Mouse (Mus musculus): Measurements from ENCODE around the gene Eri3.

DNA sequence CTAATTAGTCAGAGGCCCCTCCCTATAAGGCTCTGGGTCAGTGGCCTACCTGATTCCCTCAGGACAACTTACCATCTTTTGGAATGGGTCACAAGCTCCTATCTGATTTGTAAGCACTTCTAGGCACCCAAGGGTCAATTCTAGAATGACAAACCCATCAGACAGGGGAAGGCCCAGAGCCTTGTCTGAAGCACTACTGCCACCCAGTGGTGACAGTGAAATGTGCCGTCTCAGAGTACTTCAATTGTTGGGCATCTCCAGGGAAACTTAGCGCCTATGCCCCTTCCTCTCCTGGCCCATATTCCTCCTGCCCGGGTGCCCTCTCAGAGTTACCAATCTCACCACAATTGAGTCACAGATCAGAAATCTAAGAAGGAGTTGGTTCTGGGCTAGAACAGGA lies 126.7 kb downstream of the Eri3 start:
- no peak for TF ChIP-seq POLR2A (IDR thresholded peaks at IDR 0.05; ENCODE audit: insufficient read depth, low read depth, low read length)
- peak; percentile 84; the same call in 1 of the 2 replicates for TF ChIP-seq EP300 (IDR thresholded peaks at IDR 0.05; ENCODE audit: insufficient read depth, low read depth, low read length)
- peak; percentile 90 for TF ChIP-seq CTCF (IDR thresholded peaks at IDR 0.05)

All from heart, adult 2 months (tissue).